11 mouse cellular contexts compared by ENCODE assay signal in the genomic region with DNA sequence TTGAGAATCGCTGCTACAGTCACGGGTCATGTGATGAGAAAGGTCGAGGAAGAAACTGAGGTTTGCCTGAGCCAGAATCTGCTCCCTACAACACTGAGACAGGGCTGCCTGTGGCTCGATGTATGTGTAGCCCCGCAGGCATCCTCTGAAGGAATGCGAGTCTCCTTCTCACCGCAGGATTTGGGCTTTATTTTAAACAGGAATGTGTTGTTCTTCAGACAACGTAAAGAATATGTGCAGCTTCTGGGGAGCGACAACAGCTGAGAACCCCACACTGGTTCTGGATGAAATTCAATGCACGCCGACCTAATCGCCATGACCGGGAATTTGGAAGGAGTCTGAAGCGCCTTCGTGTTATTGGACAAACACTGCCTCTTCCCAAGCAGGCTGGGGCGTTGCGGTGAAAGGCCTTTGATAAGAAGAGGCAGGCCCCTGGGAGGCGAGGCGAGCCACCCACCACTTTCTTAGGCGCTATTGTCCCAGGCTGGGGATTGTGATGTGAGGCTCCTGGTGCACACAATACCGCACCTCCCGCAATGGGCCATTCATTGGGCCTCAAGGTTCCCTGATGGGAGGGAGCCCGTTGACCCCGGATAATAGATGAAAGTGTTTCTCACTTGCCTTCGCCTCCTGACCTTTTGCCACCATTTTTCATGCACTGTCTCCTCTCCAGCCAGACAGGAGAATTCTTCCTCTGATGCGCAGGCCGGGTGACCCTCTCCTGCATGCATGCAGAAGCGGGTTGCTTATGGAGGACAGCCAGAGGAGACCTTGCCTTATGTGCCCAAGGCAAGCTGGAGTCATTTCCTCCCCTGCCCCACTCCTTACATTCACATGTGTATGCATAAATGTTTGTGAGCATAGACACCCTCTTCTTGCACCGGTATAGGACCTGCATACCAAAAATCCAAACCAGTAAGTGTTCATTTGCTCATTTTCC.
DNase-seq lines count a peak whose midpoint lies in the region; ATAC-seq lines count a peak whose summit lies in the region.
"Had no signal": no experiment of that assay in that cellular context is flagged by ENCODE, and none has a peak within 500 bp of the region (broad histone marks: within the 10 kb centered on the region; RNA-seq: fewer than 3 reads in every experiment).

No protein-coding gene starts in this region.

- H3K4me3 ChIP-seq in kidney, embryonic 16.5 days (ENCODE audit: low read length), result no peak overlapping the region
- H3K4me3 ChIP-seq in forebrain, embryonic 11.5 days (ENCODE audit: low read depth, low read length), result no peak overlapping the region
- H3K4me3 ChIP-seq in limb, embryonic 12.5 days (replicated peaks), result no peak overlapping the region
- H3K4me3 ChIP-seq: erythroblast, embryonic 14.5 days had no signal

- H3K4me1 ChIP-seq in kidney, embryonic 16.5 days (ENCODE audit: insufficient read depth, low read length), result peaks cover 9% of the 10 kb centered on the region
- peaks cover 12% of the 10 kb centered on the region for H3K4me1 ChIP-seq in forebrain, embryonic 11.5 days (replicated peaks; ENCODE audit: control insufficient read depth, insufficient read depth, low read length)
- H3K4me1 ChIP-seq in limb, embryonic 12.5 days (replicated peaks), result peaks cover 17% of the 10 kb centered on the region

- peak overlapping the region; percentile 32; the same call in 1 of the 2 replicates for H3K4me2 ChIP-seq in kidney, embryonic 16.5 days (replicated peaks; ENCODE audit: low read depth, low read length)
- H3K4me2 ChIP-seq in forebrain, embryonic 11.5 days (ENCODE audit: low read depth, low read length, severe bottlenecking), result peak overlapping the region; percentile 32; the same call in 1 of the 2 replicates
- H3K4me2 ChIP-seq in limb, embryonic 12.5 days, result peak overlapping the region; percentile 42

- H3K36me3 ChIP-seq in kidney, embryonic 16.5 days (ENCODE audit: insufficient read depth, low read length), result no peaks in the 10 kb centered on the region
- no peaks in the 10 kb centered on the region for H3K36me3 ChIP-seq in forebrain, embryonic 11.5 days (ENCODE audit: control insufficient read depth, insufficient read depth, low read length)
- no peaks in the 10 kb centered on the region for H3K36me3 ChIP-seq in limb, embryonic 12.5 days

- no peak overlapping the region for H3K27ac ChIP-seq in kidney, embryonic 16.5 days (ENCODE audit: low read length)
- no peak overlapping the region for H3K27ac ChIP-seq in forebrain, embryonic 11.5 days (ENCODE audit: low read depth, low read length)
- peak overlapping the region; percentile 12; the same call in 1 of the 2 replicates for H3K27ac ChIP-seq in limb, embryonic 12.5 days

- no peaks in the 10 kb centered on the region for H3K9me3 ChIP-seq in kidney, embryonic 16.5 days (ENCODE audit: low read length)
- H3K9me3 ChIP-seq in forebrain, embryonic 11.5 days (ENCODE audit: control insufficient read depth, low read length), result no peaks in the 10 kb centered on the region
- H3K9me3 ChIP-seq in limb, embryonic 12.5 days, result no peaks in the 10 kb centered on the region

- H3K27me3 ChIP-seq in kidney, embryonic 16.5 days (ENCODE audit: insufficient read depth, low read length), result peaks cover 5% of the 10 kb centered on the region; the same call in 1 of the 2 replicates
- H3K27me3 ChIP-seq in forebrain, embryonic 11.5 days (ENCODE audit: control insufficient read depth, insufficient read depth, low read length), result no peaks in the 10 kb centered on the region
- H3K27me3 ChIP-seq in limb, embryonic 12.5 days, result peaks cover 7% of the 10 kb centered on the region

- ATAC-seq in kidney, embryonic 16.5 days (ENCODE audit: low FRiP score, low TSS enrichment), result no peak
- peak; percentile 76 for ATAC-seq in forebrain, embryonic 11.5 days (replicated peaks; ENCODE audit: low FRiP score)
- ATAC-seq in limb, embryonic 12.5 days (ENCODE audit: insufficient number of reproducible peaks, insufficient read depth, low FRiP score, low TSS enrichment, low read depth), result no peak
- ATAC-seq: lung, postnatal 0 days had no signal

- H3K9ac ChIP-seq in kidney, embryonic 16.5 days (replicated peaks; ENCODE audit: low read length), result no peak overlapping the region
- H3K9ac ChIP-seq in forebrain, embryonic 11.5 days (ENCODE audit: low read length), result peak overlapping the region; percentile 33
- H3K9ac ChIP-seq in limb, embryonic 12.5 days (replicated peaks), result no peak overlapping the region

- DNase-seq in kidney, postnatal 36 days, result no peak
- peak; percentile 64 for DNase-seq in forebrain, embryonic 11.5 days (ENCODE audit: low spot score)
- DNase-seq in retina, postnatal 1 day, result peak; percentile 64
- DNase-seq in cerebellum, adult 11-12 months, result no peak
- no peak for DNase-seq in right cerebral cortex, postnatal 4 days
- DNase-seq in gastrocnemius, postnatal 25 days, result no peak
- DNase-seq: kidney, postnatal 14 days had no signal

- WGBS in kidney, embryonic 16.5 days, result 21% methylated on average over 29 of the region's 29 CpGs
- WGBS in forebrain, embryonic 11.5 days, result 6% methylated on average over 29 of the region's 29 CpGs
- WGBS in limb, embryonic 12.5 days, result 16% methylated on average over 29 of the region's 29 CpGs

Comparison
In these comparisons a context has a peak if more than half of its experiments do, and no peak if none do; other contexts are left out.
1. DNase-seq: peak in forebrain, embryonic 11.5 days (single experiment) and retina, postnatal 1 day (single experiment); none in kidney, postnatal 36 days (0 of 2), cerebellum, adult 11-12 months (single experiment), right cerebral cortex, postnatal 4 days (single experiment) and gastrocnemius, postnatal 25 days (single experiment).
2. Peak in every context shown above with its lines, with median percentiles within 50 percentile points of each other: H3K4me2 ChIP-seq.